Mouse (Mus musculus) brain, embryonic 14.5 days (tissue): ENCODE data around the gene Fhl1.

Experiments used
- CTCF ChIP-seq: fragments of 200-500 bp; IDR thresholded peaks from 2 replicates; pipeline ENCODE4 v1.5.1; 2012; ENCODE audit warnings: inconsistent platforms, mild to moderate bottlenecking, moderate library complexity, borderline replicate concordance; ENCODE audit not compliant: insufficient read depth, insufficient read length; ENCODE audit errors: extremely low read depth
- POLR2A ChIP-seq: fragments of 200-500 bp; IDR thresholded peaks from 2 replicates; pipeline ENCODE4 v1.6.1; 2012; ENCODE audit warnings: mild to moderate bottlenecking, inconsistent platforms, borderline replicate concordance; ENCODE audit not compliant: poor library complexity, insufficient read depth, insufficient read length, severe bottlenecking; ENCODE audit errors: extremely low read depth

- TF ChIP-seq POLR2A: no peak
- no peak for TF ChIP-seq CTCF
These were observed 19.9 kb downstream of the Fhl1 start for GRCm38 (mm10) chrX:56751536-56751935.
